Mouse (Mus musculus): ENCODE results near the gene Chrm4. TPM values are rescaled to one million over a fixed set of nuclear protein-coding genes. Genes with fewer than 3 reads are reported as not detected.

Gene Chrm4
- total RNA-seq, 2 experiments from 2014 or later, result not detected

DNA sequence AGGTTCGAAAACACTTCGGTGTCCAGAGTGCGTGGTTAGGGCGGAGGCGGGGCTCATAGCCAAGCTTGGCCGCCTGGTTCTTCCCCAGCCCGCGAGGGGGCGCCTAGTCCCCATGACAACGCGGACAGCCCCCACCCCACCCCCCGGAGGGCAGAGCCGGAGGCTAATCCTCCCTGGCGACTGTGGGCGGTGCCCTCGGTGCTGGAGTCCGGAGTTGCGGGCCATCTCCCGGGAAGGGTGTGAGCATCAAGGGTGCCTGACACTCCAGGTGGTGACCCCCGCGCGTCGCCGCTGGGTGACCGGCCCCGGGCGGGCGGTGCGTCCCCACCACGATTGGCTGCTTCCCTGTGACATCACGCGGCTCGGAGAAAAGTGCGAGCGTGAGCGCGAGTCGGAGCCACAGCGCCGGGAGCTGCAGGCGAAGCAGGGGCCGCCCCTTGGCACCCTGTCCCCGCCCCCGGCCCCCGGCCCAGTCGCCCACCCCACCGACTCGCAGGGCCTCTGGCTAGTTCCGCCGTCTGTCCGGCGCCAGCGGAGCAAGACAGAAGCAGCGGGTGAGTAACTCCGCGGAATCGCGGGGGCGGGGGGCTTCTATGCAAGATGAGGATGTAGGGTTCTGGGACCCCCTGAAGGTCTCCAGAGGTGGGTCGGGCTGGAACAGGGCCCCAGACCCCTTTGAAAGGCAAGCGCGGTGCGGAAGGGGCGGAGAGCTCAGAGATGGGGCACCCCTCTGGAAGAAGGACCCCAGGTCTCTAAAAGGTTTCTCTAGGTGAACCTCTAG, 5.1 kb upstream of the Chrm4 start:
- DNase-seq, result peak; percentile 48
- intact Hi-C loops (cut with DNase I; ENCODE audit: low total_unique reads), result loop anchor here (5.0 kb wide), 1 partner anchor 140 kb away; no protein-coding TSS in a partner anchor

DNA sequence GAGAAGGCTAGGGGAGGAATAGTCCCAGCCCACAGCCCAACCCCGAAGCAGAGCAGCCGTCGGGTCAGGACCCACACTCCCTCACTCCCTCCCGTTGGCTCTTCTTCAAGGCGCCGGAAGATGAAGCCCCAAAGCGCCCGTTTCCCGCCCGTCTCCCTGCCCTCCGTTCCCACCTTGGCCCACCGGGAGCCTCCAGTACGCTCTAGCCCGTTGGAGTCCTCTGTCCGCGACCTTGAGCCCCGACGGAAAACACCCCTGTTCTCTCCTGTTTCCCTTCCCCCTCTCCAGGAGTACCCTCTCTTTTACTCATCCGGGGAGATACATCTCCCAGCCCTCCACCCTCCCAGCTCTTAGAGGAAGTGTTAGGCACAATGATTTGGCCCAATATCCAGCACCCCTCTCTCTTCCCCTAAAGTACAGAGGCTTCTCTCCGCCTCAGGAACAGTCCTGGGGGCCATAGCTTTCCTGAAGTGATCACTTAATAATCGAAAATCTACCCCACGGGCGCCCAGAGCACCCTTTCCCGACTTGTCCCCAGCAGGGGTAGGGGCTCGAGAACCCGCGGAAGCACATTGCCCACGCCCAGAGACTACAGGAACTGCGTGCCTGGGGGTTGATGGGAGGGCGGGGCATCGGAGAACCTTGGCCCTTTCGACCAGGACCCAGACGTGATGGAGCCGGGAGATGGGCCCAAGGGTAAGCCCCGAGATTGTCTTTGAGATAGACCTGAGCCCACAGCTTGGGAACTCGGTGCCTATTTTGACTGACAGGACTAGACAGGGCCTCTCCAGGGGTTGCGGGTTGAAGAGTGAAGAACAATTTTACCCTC, 4.2 kb upstream of the Chrm4 start:
- intact Hi-C loops (cut with DNase I; ENCODE audit: low total_unique reads), result loop anchor here (5.0 kb wide), 1 partner anchor 140 kb away; no protein-coding TSS in a partner anchor
- DNase-seq, result no peak

DNA sequence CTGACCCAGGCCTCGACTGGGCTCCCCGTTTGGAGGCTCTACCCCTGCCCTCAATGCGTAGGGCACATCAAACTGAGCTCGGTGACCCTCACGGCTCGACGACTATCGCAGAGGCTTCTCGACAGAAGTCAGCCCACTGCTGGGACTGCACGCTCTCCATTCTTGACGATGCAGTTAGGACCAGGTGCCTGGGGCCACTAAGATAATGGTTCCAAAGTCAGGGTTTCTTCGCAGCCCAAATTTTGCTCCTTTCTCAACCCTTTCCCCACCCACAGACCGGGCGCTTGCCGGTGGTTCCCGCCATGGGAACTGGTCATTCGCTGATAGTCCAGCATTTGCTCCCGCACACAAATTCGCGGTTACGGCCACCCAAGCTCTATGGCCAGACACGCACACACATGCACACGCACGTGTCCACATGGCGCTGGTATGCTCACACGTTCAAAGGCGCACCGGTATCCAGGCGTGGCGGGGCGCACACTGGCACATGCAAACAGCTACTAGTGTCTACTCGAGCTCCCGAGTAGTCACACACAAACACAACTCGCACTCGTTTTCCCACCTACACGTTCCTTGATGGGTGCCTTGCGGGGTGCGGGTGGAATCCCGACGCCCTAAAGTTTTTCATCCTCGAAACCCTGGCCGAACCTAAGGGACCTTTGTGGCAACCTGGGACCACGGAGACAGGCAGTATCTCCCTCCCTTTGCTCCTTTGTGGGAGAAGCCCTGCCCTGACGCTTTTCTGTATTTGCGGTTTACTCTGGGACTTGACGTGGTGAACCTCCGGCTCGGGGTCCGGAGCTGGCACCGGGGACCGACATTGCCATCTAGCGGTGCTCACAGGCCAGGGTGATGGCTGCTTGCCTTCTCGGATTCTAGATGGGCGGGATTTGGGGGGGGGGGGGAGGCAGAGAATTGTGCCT, 3.4 kb upstream of the Chrm4 start:
- DNase-seq, result peak; percentile 74
- intact Hi-C loops (cut with DNase I; ENCODE audit: low total_unique reads), result loop anchor here (5.0 kb wide), 1 partner anchor 141 kb away; no protein-coding TSS in a partner anchor

GRCm38 (mm10) chr2:91924726-91925125, 2.3 kb upstream of the Chrm4 start:
- no peak for DNase-seq
- intact Hi-C loops (cut with DNase I; ENCODE audit: low total_unique reads), result loop anchor here (5.0 kb wide), 1 partner anchor 142 kb away; no protein-coding TSS in a partner anchor

- DNase-seq, result no peak
These were observed 1.6 kb upstream of the Chrm4 start for GRCm38 (mm10) chr2:91925442-91925841.

GRCm38 (mm10) chr2:91927826-91928533, 931 bp downstream of the Chrm4 start:
- DNase-seq, result peak; percentile 81
- intact Hi-C loops (cut with DNase I; ENCODE audit: low total_unique reads), result no loop called here

More at GRCm38 (mm10) chr2:91925442-91925841, 1.6 kb upstream of the Chrm4 start:
- intact Hi-C loops (cut with DNase I; ENCODE audit: low total_unique reads), result no loop called here

DNA sequence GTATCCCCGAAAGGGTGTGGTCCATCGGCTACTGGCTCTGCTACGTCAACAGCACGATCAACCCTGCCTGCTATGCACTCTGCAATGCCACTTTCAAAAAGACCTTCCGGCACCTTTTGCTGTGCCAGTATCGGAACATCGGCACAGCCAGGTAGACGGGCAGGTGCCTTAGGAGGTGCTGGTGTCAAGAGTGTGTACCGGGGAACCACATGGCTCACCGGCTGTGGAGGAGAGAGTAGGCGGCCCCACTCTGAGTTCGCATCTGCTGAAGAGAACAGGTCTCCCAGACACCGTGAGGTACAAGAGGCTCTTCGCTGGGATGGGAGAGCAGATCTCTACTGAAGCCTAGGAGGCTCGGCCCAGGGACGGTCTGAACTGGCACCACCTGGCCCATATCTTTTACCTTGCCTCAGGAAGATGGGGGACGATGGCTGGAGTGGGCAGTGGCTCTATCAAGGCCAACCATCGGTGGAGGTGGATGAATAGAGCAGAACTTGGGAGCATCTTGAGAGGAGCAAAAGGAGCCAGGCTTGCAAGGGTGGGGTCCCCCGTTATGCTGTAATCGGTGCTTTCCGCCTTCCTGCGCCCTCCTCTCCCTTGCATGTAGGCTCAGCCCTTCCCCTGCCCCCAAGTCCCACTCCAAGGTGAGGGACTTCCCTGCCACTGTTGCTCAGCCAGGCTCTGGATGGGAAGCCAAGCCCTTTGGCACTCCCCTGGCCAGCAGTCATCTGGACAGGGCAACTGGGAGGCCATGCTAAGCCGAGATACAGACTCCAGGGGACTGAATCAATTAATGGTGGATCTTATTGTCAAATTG, 1.7 kb downstream of the Chrm4 start:
- intact Hi-C loops (cut with DNase I; ENCODE audit: low total_unique reads), result no loop called here
- no peak for DNase-seq

DNA sequence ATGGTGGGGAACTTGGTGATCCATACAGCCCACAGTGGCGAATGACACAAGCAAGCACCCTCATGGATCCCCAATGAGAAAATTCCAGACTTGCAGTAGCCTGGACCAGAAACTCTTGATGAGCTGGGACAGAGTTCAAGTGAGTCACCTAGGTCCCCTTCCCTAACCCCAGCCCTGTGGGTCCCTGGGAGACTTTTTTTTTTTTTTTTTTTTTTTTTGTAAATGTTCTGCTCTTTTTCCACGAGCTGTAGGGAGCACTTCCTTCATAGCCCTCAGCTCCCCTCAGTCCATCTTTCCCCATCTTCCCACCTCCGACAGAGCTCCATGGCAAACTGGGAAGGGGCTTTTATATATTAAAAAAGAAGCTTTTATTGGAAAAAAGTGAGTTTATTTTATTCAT, 2.4 kb downstream of the Chrm4 start:
- intact Hi-C loops (cut with DNase I; ENCODE audit: low total_unique reads), result no loop called here

DNA sequence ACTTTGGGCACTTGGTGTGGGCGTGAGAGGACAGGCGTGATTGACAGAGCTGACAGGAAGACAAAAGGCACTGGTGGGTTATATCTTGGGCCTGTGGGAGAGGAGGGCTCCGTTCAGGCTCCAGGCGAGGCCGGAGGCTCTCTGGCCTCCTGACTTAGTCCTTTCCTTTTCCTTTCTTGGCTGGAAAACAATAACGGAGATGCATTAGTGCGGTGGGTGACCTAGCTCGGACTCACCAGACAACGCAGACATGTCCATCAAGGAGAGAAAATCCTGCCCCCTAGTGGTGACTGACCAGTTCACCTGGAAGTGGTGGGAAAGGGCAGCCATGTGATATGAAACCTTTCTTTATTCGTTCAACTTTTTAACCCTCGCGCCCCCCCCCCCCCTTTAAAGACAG, 2.9 kb downstream of the Chrm4 start:
- intact Hi-C loops (cut with DNase I; ENCODE audit: low total_unique reads), result no loop called here
- DNase-seq, result peak; percentile 52

More for the DNA sequence above, 2.4 kb downstream of the Chrm4 start:
- DNase-seq, result no peak

DNA sequence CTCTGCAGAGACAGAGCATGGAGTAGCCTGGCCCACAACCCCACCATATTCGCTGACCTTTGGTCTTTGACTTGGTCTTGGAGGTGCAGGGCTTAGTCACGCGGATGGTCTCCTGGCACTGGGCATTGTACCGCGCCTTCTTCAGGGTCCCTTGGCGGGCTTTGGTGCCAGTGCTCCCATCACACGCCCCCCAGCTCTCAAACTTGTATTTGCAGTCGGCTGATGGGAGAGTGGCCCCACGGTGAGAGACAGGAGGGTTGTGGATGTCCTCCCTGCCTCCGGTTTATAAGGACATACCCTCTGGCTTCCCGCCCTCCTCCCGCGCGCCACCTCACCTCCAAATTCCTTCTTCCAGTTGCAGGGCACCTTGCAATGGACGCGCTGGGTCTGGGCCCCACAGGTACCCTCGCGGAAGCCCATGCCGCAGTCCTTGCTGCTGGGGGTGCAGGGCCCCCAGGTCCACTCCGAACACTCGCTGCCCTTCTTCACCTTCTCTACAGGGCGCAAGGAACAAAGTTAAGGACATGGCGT, 3.8 kb downstream of the Chrm4 start:
- intact Hi-C loops (cut with DNase I; ENCODE audit: low total_unique reads), result no loop called here
- peak; percentile 9 for DNase-seq

GRCm38 (mm10) chr2:91931328-91932159, 4.5 kb downstream of the Chrm4 start:
- intact Hi-C loops (cut with DNase I; ENCODE audit: low total_unique reads), result no loop called here
- DNase-seq, result peak; percentile 60

DNA sequence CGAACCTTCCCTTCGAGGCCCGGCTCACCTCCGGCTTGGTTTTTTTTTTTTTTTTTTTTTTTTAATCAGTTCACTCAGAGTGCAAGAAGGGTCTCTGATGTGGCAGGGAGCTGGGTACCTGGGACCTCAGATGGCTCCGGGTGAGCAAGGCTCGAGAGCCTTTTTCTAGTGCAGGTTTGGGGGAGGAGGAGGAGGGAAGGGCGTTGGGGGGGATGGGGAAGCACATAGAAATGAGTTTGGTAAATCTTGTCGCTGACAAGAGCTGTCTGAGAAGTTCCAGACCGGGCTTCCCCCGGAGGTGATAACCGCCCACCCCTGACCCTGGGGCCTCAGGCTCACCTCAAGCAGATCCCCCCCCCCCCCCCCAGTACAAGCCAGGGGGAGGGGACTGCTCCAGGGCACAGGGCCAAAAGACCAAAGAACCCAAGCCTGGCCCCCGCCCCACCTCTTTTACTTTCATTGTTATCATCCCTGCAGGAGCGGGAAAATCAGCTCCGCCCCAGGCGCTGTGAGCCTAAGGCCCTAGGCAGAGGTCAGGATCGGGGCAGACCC, 5.2 kb downstream of the Chrm4 start, which contains the start of gene Mdk:
Mdk (minus strand) TSS at position 138 of the 552 bp plus-strand sequence.
- intact Hi-C loops (cut with DNase I; ENCODE audit: low total_unique reads), result no loop called here
- peak; percentile 12 for DNase-seq

DNA sequence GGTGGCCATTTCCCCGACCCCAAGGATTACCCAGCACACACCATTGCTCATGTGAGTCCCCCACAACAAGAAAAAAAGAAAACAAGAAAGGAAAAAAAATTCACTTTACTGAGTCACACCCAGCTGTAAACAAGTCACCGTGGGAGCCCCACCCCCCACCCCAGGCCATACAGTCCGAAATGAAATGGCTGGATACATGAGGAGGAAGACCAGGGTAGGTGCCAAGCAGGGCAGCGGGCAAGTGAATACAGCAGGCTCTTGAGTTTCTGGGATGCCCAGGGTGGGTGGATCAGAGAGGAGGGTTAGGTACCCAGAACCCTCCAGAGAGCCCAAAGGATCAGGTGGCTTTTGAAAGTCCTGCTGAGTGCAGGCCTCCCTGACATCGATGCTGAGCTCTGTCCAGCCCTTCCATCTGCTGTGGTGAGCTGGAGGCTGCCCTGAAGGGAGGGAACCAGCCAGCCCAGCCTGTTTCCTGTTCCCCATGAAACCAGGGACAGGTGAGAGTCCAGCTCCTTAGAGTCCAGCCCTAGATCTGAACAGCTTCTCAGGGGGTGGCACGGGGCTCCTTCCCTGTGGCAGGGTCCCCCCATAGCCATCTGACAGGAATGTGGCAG, 5.8 kb downstream of the Chrm4 start:
- DNase-seq, result no peak
- intact Hi-C loops (cut with DNase I; ENCODE audit: low total_unique reads), result no loop called here

- DNase-seq, result no peak
- intact Hi-C loops (cut with DNase I; ENCODE audit: low total_unique reads), result no loop called here
These were observed 6.4 kb downstream of the Chrm4 start for GRCm38 (mm10) chr2:91933471-91933870.

DNA sequence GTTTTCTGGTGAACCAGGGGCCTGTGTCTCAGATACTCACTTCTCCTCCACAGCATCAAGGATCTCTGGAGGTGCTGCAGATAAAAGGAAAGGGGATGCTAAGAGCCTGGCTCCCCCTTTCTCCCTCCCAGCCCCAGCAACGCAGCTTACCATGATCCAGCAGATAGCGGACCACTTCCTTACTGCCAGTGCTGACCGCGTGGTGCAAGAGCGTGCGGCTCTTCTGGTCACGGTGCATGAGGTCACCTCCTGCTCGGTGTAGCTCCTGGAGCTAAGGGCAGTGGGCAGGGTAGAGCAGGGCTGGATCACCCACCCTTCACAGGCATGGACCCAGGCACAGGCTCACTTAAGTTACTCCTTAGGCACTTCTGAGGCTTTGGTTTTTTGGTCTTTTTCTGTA, 7.0 kb downstream of the Chrm4 start:
- DNase-seq, result no peak
- intact Hi-C loops (cut with DNase I; ENCODE audit: low total_unique reads), result no loop called here

All from gastrocnemius, postnatal 14 days (tissue).